Mouse (Mus musculus): ENCODE results near the gene Ush1g.

Gene Ush1g

GRCm38 (mm10) chr11:115329339-115329738 is 7.5 kb upstream of the Ush1g start:
- no peak for DNase-seq

- no peak for DNase-seq
Observed at GRCm38 (mm10) chr11:115326730-115327129, 4.9 kb upstream of the Ush1g start.

GRCm38 (mm10) chr11:115323354-115323753 is 1.5 kb upstream of the Ush1g start:
- no peak for DNase-seq

- DNase-seq = peak; percentile 36
Observed at GRCm38 (mm10) chr11:115319704-115320383, 2.0 kb downstream of the Ush1g start.

GRCm38 (mm10) chr11:115318245-115319027 is 3.4 kb downstream of the Ush1g start:
- DNase-seq = no peak

- DNase-seq = no peak
Observed at GRCm38 (mm10) chr11:115317204-115317603, 4.6 kb downstream of the Ush1g start.

- DNase-seq = no peak
Observed at GRCm38 (mm10) chr11:115314249-115314648, 7.6 kb downstream of the Ush1g start.

GRCm38 (mm10) chr11:115308781-115309180 is 13.1 kb downstream of the Ush1g start:
- DNase-seq = no peak

GRCm38 (mm10) chr11:115306863-115307262 is 15.0 kb downstream of the Ush1g start, which contains the start of gene Otop2:
TSS of gene Otop2 (plus strand) at chr11:115307163.
- no peak for DNase-seq

GRCm38 (mm10) chr11:115303167-115303566 is 18.7 kb downstream of the Ush1g start:
- DNase-seq = no peak

- no peak for DNase-seq
Observed at GRCm38 (mm10) chr11:115301351-115301750, 20.5 kb downstream of the Ush1g start.

GRCm38 (mm10) chr11:115300745-115301144 is 21.1 kb downstream of the Ush1g start:
- DNase-seq = no peak

- no peak for DNase-seq
Observed at GRCm38 (mm10) chr11:115298160-115298559, 23.7 kb downstream of the Ush1g start.

GRCm38 (mm10) chr11:115297214-115297826 is 24.5 kb downstream of the Ush1g start, which contains the start of gene Fads6:
TSS of gene Fads6 (minus strand) at chr11:115297663.
- peak; percentile 88 for DNase-seq

GRCm38 (mm10) chr11:115296471-115297210 is 25.2 kb downstream of the Ush1g start:
- DNase-seq = peak; percentile 64

GRCm38 (mm10) chr11:115295939-115296338 is 25.9 kb downstream of the Ush1g start:
- DNase-seq = no peak

GRCm38 (mm10) chr11:115292631-115293375 is 29.0 kb downstream of the Ush1g start:
- DNase-seq = no peak

GRCm38 (mm10) chr11:115291503-115291902 is 30.3 kb downstream of the Ush1g start:
- no peak for DNase-seq

GRCm38 (mm10) chr11:115290919-115291318 is 30.9 kb downstream of the Ush1g start:
- DNase-seq = no peak

- DNase-seq = no peak
Observed at GRCm38 (mm10) chr11:115290314-115290713, 31.5 kb downstream of the Ush1g start.

GRCm38 (mm10) chr11:115289885-115290284 is 32.0 kb downstream of the Ush1g start:
- no peak for DNase-seq

GRCm38 (mm10) chr11:115288305-115288704 is 33.5 kb downstream of the Ush1g start:
- DNase-seq = no peak

Measured in cerebellum, adult 11 months (tissue).